Mouse (Mus musculus): ENCODE data around the gene Rbl1. TPM values are rescaled to one million over a fixed set of nuclear protein-coding genes. Genes with fewer than 3 reads are reported as not detected.

Rbl1 gene
- total and polyA plus RNA-seq, 3 experiments = 0.84 to 2.1 (median 2.0) TPM

GRCm38 (mm10) chr2:157102256-157102655 is 102.1 kb downstream of the Rbl1 start:
- no peaks in the 10 kb centered on the region for H3K79me2 ChIP-seq (replicated peaks; ENCODE audit: control insufficient read depth, insufficient read depth, low read length)
- no peak overlapping the region for H3K9ac ChIP-seq (ENCODE audit: low read depth, low read length)
- no peaks in the 10 kb centered on the region for H3K4me1 ChIP-seq (ENCODE audit: control insufficient read depth, insufficient read depth, low read length)
- intact Hi-C loops (cut with DNase I) = no loop called here
- H3K4me3 ChIP-seq = no peak overlapping the region
- TF ChIP-seq EP300 (IDR thresholded peaks at IDR 0.05; ENCODE audit: insufficient read depth, low read depth, low read length) (no peak), POLR2A (IDR thresholded peaks at IDR 0.05; ENCODE audit: insufficient read depth, low read depth, low read length) (no peak), CTCF (IDR thresholded peaks at IDR 0.05) (no peak)
- WGBS = 76% methylated on average over 2 of the region's 2 CpGs
- H3K27ac ChIP-seq = no peak overlapping the region
- H3K27me3 ChIP-seq (ENCODE audit: control insufficient read depth, insufficient read depth, low read length) = no peaks in the 10 kb centered on the region
- DNase-seq = no peak
- H3K36me3 ChIP-seq (ENCODE audit: control insufficient read depth, insufficient read depth, low read length) = no peaks in the 10 kb centered on the region; the same call in 1 of the 2 replicates

GRCm38 (mm10) chr2:157101650-157102049 is 102.7 kb downstream of the Rbl1 start:
- 98% methylated on average over 9 of the region's 9 CpGs for WGBS
- H3K36me3 ChIP-seq (ENCODE audit: control insufficient read depth, insufficient read depth, low read length) = no peaks in the 10 kb centered on the region
- H3K79me2 ChIP-seq (replicated peaks; ENCODE audit: control insufficient read depth, insufficient read depth, low read length) = no peaks in the 10 kb centered on the region
- intact Hi-C loops (cut with DNase I) = no loop called here
- no peaks in the 10 kb centered on the region for H3K27me3 ChIP-seq (ENCODE audit: control insufficient read depth, insufficient read depth, low read length)
- no peak overlapping the region for H3K4me3 ChIP-seq
- DNase-seq = no peak
- TF ChIP-seq CTCF (IDR thresholded peaks at IDR 0.05) = no peak
- no peak for TF ChIP-seq EP300 (IDR thresholded peaks at IDR 0.05; ENCODE audit: insufficient read depth, low read depth, low read length)
- TF ChIP-seq POLR2A (IDR thresholded peaks at IDR 0.05; ENCODE audit: insufficient read depth, low read depth, low read length) = no peak
- H3K27ac ChIP-seq = no peak overlapping the region
- H3K9ac ChIP-seq (ENCODE audit: low read depth, low read length) = no peak overlapping the region
- no peaks in the 10 kb centered on the region for H3K4me1 ChIP-seq (ENCODE audit: control insufficient read depth, insufficient read depth, low read length)

- Histone ChIP-seq H3K9ac (ENCODE audit: low read depth, low read length) (no peak overlapping the region), H3K36me3 (ENCODE audit: control insufficient read depth, insufficient read depth, low read length) (no peaks in the 10 kb centered on the region), H3K79me2 (replicated peaks; ENCODE audit: control insufficient read depth, insufficient read depth, low read length) (no peaks in the 10 kb centered on the region), H3K4me3 (no peak overlapping the region), H3K4me1 (ENCODE audit: control insufficient read depth, insufficient read depth, low read length) (peaks cover 1% of the 10 kb centered on the region; the same call in 1 of the 2 replicates), H3K27me3 (ENCODE audit: control insufficient read depth, insufficient read depth, low read length) (no peaks in the 10 kb centered on the region), H3K27ac (no peak overlapping the region)
- WGBS = 76% methylated on average over 12 of the region's 12 CpGs
- DNase-seq = no peak
- intact Hi-C loops (cut with DNase I) = no loop called here
- no peak for TF ChIP-seq EP300 (IDR thresholded peaks at IDR 0.05; ENCODE audit: insufficient read depth, low read depth, low read length)
- no peak for TF ChIP-seq CTCF (IDR thresholded peaks at IDR 0.05)
- TF ChIP-seq POLR2A (IDR thresholded peaks at IDR 0.05; ENCODE audit: insufficient read depth, low read depth, low read length) = no peak
Measured at GRCm38 (mm10) chr2:157100319-157100605, 104.1 kb downstream of the Rbl1 start.

GRCm38 (mm10) chr2:157099532-157100318 is 104.6 kb downstream of the Rbl1 start:
- 69% methylated on average over 11 of the region's 12 CpGs for WGBS
- Histone ChIP-seq H3K4me1 (ENCODE audit: control insufficient read depth, insufficient read depth, low read length) (peaks cover 2% of the 10 kb centered on the region; the same call in 1 of the 2 replicates), H3K27ac (no peak overlapping the region), H3K36me3 (ENCODE audit: control insufficient read depth, insufficient read depth, low read length) (no peaks in the 10 kb centered on the region), H3K9ac (ENCODE audit: low read depth, low read length) (no peak overlapping the region), H3K27me3 (ENCODE audit: control insufficient read depth, insufficient read depth, low read length) (no peaks in the 10 kb centered on the region), H3K79me2 (replicated peaks; ENCODE audit: control insufficient read depth, insufficient read depth, low read length) (no peaks in the 10 kb centered on the region), H3K4me3 (no peak overlapping the region)
- no peak for DNase-seq
- TF ChIP-seq CTCF (IDR thresholded peaks at IDR 0.05) (no peak), POLR2A (IDR thresholded peaks at IDR 0.05; ENCODE audit: insufficient read depth, low read depth, low read length) (no peak), EP300 (IDR thresholded peaks at IDR 0.05; ENCODE audit: insufficient read depth, low read depth, low read length) (no peak)
- intact Hi-C loops (cut with DNase I) = no loop called here

Other genes with a start within 250 kb of the Rbl1 start
- 10 to 100 TPM; 19.8 to 23.6 TPM for gene Ndrg3, start 212.5 kb downstream of the Rbl1 start, total RNA-seq (2021)
- gene Ndrg3, start 212.5 kb downstream of the Rbl1 start, polyA plus RNA-seq (2012; rRNA removed) = 21.5 and 33.5 TPM in 2 replicates
- 1 to 10 TPM; 1.3 to 1.8 TPM for gene Dsn1, start 197.4 kb downstream of the Rbl1 start, total RNA-seq (2021)
- 0.70 and 2.0 TPM in 2 replicates for gene Dsn1, start 197.4 kb downstream of the Rbl1 start, polyA plus RNA-seq (2012; rRNA removed)
- 10 to 100 TPM; 10.0 to 11.7 TPM for gene Soga1, start 125.3 kb downstream of the Rbl1 start, total RNA-seq (2021)
- 4.8 and 6.6 TPM in 2 replicates for gene Soga1, start 125.3 kb downstream of the Rbl1 start, polyA plus RNA-seq (2012; rRNA removed)
- gene Tldc2, start 117.5 kb downstream of the Rbl1 start, total RNA-seq (2021) = not detected
- gene Tldc2, start 117.5 kb downstream of the Rbl1 start, polyA plus RNA-seq (2012; rRNA removed) = not detected in 2 replicates
- gene Samhd1, start 69.3 kb downstream of the Rbl1 start, total RNA-seq (2021) = 10 to 100 TPM; 22.7 to 23.8 TPM
- gene Samhd1, start 69.3 kb downstream of the Rbl1 start, polyA plus RNA-seq (2012; rRNA removed) = 19.8 and 22.7 TPM in 2 replicates
- gene Rpn2, start 74.5 kb upstream of the Rbl1 start, total RNA-seq (2021) = 100 to 1,000 TPM in 1 of 2 experiments, 10 to 100 TPM in 1; 97.5 to 102 TPM
- 95.1 and 125 TPM in 2 replicates for gene Rpn2, start 74.5 kb upstream of the Rbl1 start, polyA plus RNA-seq (2012; rRNA removed)
- gene Mroh8, start 75.0 kb upstream of the Rbl1 start, total RNA-seq (2021) = under 1 TPM; 0.18 to 0.21 TPM
- gene Mroh8, start 75.0 kb upstream of the Rbl1 start, polyA plus RNA-seq (2012; rRNA removed) = 0.08 and 0.26 TPM in 2 replicates
- gene Ghrh, start 143.0 kb upstream of the Rbl1 start, total RNA-seq (2021) = not detected
- gene Ghrh, start 143.0 kb upstream of the Rbl1 start, polyA plus RNA-seq (2012; rRNA removed) = not detected in 2 replicates
- gene Manbal, start 163.1 kb upstream of the Rbl1 start, total RNA-seq (2021) = 10 to 100 TPM; 14.5 to 20.1 TPM
- 42.6 and 44.2 TPM in 2 replicates for gene Manbal, start 163.1 kb upstream of the Rbl1 start, polyA plus RNA-seq (2012; rRNA removed)
- gene Src, start 213.9 kb upstream of the Rbl1 start, total RNA-seq (2021) = 1 to 10 TPM; 4.0 to 4.1 TPM
- gene Src, start 213.9 kb upstream of the Rbl1 start, polyA plus RNA-seq (2012; rRNA removed) = 5.4 and 5.8 TPM in 2 replicates